Mouse (Mus musculus) embryonic fibroblast, embryonic 13.5 days (primary cell): ENCODE data around the gene Ptprr.

Experiments
- CTCF ChIP-seq: IDR thresholded peaks from 2 replicates; pipeline ENCODE4 v1.5.1; 2011; ENCODE audit warnings: mild to moderate bottlenecking, control low read depth, low read length, moderate library complexity, borderline replicate concordance; ENCODE audit not compliant: insufficient read depth
- POLR2A ChIP-seq: IDR thresholded peaks from 2 replicates; pipeline ENCODE4 v1.6.1; 2011; ENCODE audit warnings: low read depth, mild to moderate bottlenecking, control low read depth, low read length, moderate library complexity

GRCm38 (mm10) chr10:116243373-116243772 is 225.4 kb downstream of the Ptprr start:
- TF ChIP-seq POLR2A (no peak), CTCF (no peak)
